Mouse (Mus musculus) megakaryocyte, adult 5-6 weeks (primary cell): ENCODE results near the gene Rusc2. TPM values are rescaled to one million over a fixed set of nuclear protein-coding genes. Genes with fewer than 3 reads are reported as not detected.

Source experiments
- total RNA-seq, 2 experiments: library from RNA; stranded (forward) in 1 of 2; stranded (reverse) in 1 of 2; fragments of 153-499, 151-499 nt in 1 of 2; fragments of 221-1000, 200-1000 nt in 1 of 2; gene quantifications; 2 replicates each; pipeline versions ENCODE4 v1.2.3 to v1.2.4; 2015 to 2017

Gene Rusc2
- total RNA-seq, 2 experiments from 2014 or later, result 2.3 to 3.0 TPM

Other genes with a start within 250 kb of the Rusc2 start
- 0.13 and 0.36 TPM in 2 replicates for gene Atp8b5, start 114.8 kb upstream of the Rusc2 start, total RNA-seq (2015)
- 0.04 and 0.20 TPM in 2 replicates for gene Atp8b5, start 114.8 kb upstream of the Rusc2 start, total RNA-seq (2017)
- not detected in 2 replicates for gene Fam166b, start 47.2 kb downstream of the Rusc2 start, total RNA-seq (2015)
- not detected in 2 replicates for gene Fam166b, start 47.2 kb downstream of the Rusc2 start, total RNA-seq (2017)
- gene Tesk1, start 60.0 kb downstream of the Rusc2 start, total RNA-seq (2015), result 5.7 and 6.3 TPM in 2 replicates
- gene Tesk1, start 60.0 kb downstream of the Rusc2 start, total RNA-seq (2017), result 7.6 and 9.3 TPM in 2 replicates
- 0.57 and 2.5 TPM in 2 replicates for gene Cd72, start 72.6 kb downstream of the Rusc2 start, total RNA-seq (2015)
- gene Cd72, start 72.6 kb downstream of the Rusc2 start, total RNA-seq (2017), result 3.0 and 3.5 TPM in 2 replicates
- not detected in 2 replicates for gene Sit1, start 101.8 kb downstream of the Rusc2 start, total RNA-seq (2015)
- gene Sit1, start 101.8 kb downstream of the Rusc2 start, total RNA-seq (2017), result 0.77 TPM in 1 of 2 replicates, not detected in the other
- gene Ccdc107, start 110.9 kb downstream of the Rusc2 start, total RNA-seq (2015), result 16.7 and 17.5 TPM in 2 replicates
- 23.6 and 32.6 TPM in 2 replicates for gene Ccdc107, start 110.9 kb downstream of the Rusc2 start, total RNA-seq (2017)
- gene Arhgef39, start 117.7 kb downstream of the Rusc2 start, total RNA-seq (2015), result 54.6 and 60.0 TPM in 2 replicates
- gene Arhgef39, start 117.7 kb downstream of the Rusc2 start, total RNA-seq (2017), result 52.3 and 54.1 TPM in 2 replicates
- gene Car9, start 125.0 kb downstream of the Rusc2 start, total RNA-seq (2015), result 3.0 and 3.5 TPM in 2 replicates
- 0.41 and 1.1 TPM in 2 replicates for gene Car9, start 125.0 kb downstream of the Rusc2 start, total RNA-seq (2017)
- 0.11 TPM in 1 of 2 replicates, not detected in the other for gene Tpm2, start 141.8 kb downstream of the Rusc2 start, total RNA-seq (2015)
- 0.11 and 0.33 TPM in 2 replicates for gene Tpm2, start 141.8 kb downstream of the Rusc2 start, total RNA-seq (2017)
- gene Creb3, start 180.4 kb downstream of the Rusc2 start, total RNA-seq (2015), result 29.4 and 33.0 TPM in 2 replicates
- 84.6 and 101 TPM in 2 replicates for gene Creb3, start 180.4 kb downstream of the Rusc2 start, total RNA-seq (2017)
- gene Tln1, start 180.7 kb downstream of the Rusc2 start, total RNA-seq (2015), result 226 and 299 TPM in 2 replicates
- 408 and 426 TPM in 2 replicates for gene Tln1, start 180.7 kb downstream of the Rusc2 start, total RNA-seq (2017)
- 18.6 and 20.8 TPM in 2 replicates for gene Rgp1, start 196.7 kb downstream of the Rusc2 start, total RNA-seq (2015)
- gene Rgp1, start 196.7 kb downstream of the Rusc2 start, total RNA-seq (2017), result 8.2 and 24.7 TPM in 2 replicates
- 8.4 and 8.5 TPM in 2 replicates for gene Gba2, start 196.9 kb downstream of the Rusc2 start, total RNA-seq (2015)
- 9.5 and 9.8 TPM in 2 replicates for gene Gba2, start 196.9 kb downstream of the Rusc2 start, total RNA-seq (2017)
- gene Msmp, start 202.5 kb downstream of the Rusc2 start, total RNA-seq (2015), result not detected in 2 replicates
- not detected in 2 replicates for gene Msmp, start 202.5 kb downstream of the Rusc2 start, total RNA-seq (2017)
- gene Npr2, start 250.0 kb downstream of the Rusc2 start, total RNA-seq (2015), result 0.29 and 1.7 TPM in 2 replicates
- gene Npr2, start 250.0 kb downstream of the Rusc2 start, total RNA-seq (2017), result 0.33 and 1.3 TPM in 2 replicates